Mouse (Mus musculus): ENCODE data around the gene Nkx1-2.

DNA sequence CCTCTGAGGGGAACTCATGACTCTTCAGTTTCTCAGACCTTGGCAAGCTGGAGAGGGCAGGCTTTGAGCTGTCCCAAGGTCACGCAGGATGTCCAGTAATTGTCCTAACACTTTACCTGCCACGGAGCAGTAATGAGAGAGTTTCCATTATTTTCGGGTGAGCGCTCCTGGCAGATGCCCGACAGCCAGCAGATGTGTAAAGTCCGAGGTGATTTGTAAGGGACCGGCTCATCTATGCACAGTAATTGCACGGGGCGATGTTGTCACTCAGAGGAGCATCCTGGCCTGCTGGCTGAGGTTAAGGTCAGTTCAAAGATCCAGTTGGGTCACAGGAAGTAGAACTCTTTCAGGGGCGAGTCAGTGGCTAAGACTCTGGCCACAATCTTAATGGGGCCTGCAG lies 24.7 kb upstream of the Nkx1-2 start:
- TF ChIP-seq CTCF (IDR thresholded peaks at IDR 0.05; ENCODE audit: low read depth, low read length) (no peak), POLR2A (IDR thresholded peaks at IDR 0.05; ENCODE audit: insufficient read depth, low read length) (no peak)

Data from ES-Bruce4 (cell line).